Mouse (Mus musculus) cortical plate, adult 2 months (tissue): ENCODE measurements around the gene Golga4.

Source experiments
- CTCF ChIP-seq: fragments of 200-500 bp; IDR thresholded peaks from 2 replicates; pipeline ENCODE4 v1.5.1; 2011; ENCODE audit warnings: mild to moderate bottlenecking, control low read depth, low read length; ENCODE audit not compliant: insufficient read depth; ENCODE audit errors: extremely low read depth
- POLR2A ChIP-seq: fragments of 200-500 bp; IDR thresholded peaks from 2 replicates; pipeline ENCODE4 v1.6.1; 2011; ENCODE audit warnings: mild to moderate bottlenecking, low read length, control low read depth; ENCODE audit not compliant: insufficient read depth; ENCODE audit errors: extremely low read depth

DNA sequence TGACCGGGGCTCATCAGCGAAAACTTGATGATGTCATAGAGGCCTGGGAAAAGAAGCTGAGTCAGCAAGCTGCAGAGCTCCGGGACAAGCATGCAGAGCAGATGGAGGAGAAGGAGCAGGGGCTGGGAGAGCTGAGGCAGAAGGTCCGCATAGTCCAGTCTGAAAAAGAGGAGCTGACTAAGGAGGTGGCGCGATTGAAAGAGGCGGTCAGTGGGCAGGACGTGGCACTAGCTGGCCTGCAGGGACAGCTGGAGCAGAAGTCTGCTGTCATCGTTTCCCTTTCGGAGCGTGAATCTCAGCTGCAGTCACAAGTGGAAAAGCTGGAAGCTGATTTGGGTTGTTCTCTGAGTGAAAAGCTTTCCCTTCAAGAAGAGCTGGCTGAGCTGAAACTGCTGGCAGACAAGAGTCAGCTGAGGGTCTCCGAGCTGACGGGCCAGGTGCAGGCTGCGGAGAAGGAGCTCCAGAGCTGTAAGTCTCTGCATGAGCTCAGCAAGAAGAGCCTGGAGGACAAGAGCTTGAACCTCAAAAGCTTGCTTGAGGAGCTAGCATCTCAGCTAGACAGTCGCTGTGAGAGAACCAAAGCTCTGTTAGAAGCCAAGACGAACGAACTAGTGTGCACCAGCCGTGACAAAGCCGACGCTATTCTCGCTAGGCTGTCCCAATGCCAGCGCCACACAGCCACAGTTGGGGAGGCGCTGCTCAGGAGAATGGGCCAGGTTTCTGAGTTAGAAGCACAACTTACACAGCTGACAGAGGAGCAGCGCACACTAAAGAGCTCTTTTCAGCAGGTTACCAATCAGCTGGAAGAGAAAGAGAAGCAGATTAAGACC lies 51.1 kb downstream of the Golga4 start:
- TF ChIP-seq POLR2A: no peak
- no peak for TF ChIP-seq CTCF
